Mouse (Mus musculus) lung, adult 2 months (tissue): Measurements from ENCODE around the gene Adgrf1.

Experiments used
- CTCF ChIP-seq: fragments of 200-500 bp; IDR thresholded peaks from 2 replicates; pipeline ENCODE4 v1.5.1; 2011; ENCODE audit warnings: mild to moderate bottlenecking, low read length, control low read depth; ENCODE audit not compliant: insufficient read depth
- POLR2A ChIP-seq: fragments of 200-500 bp; IDR thresholded peaks from 2 replicates; pipeline ENCODE4 v1.6.1; 2011; ENCODE audit warnings: low read depth, mild to moderate bottlenecking, control low read depth, low read length, borderline replicate concordance; ENCODE audit errors: extremely low read depth

GRCm38 (mm10) chr17:43257699-43258098 is 12.4 kb upstream of the Adgrf1 start:
- no peak for TF ChIP-seq CTCF
- no peak for TF ChIP-seq POLR2A
